Mouse (Mus musculus): Measurements from ENCODE around the gene Uba7.

Gene Uba7

GRCm38 (mm10) chr9:107961881-107962280, 13.4 kb upstream of the Uba7 start:
- peak; percentile 75 for DNase-seq (ENCODE audit: low spot score)

- DNase-seq (ENCODE audit: low spot score): no peak
Measured at GRCm38 (mm10) chr9:107962916-107963315, 12.4 kb upstream of the Uba7 start.

- no peak for DNase-seq (ENCODE audit: low spot score)
Measured at GRCm38 (mm10) chr9:107963700-107964099, 11.6 kb upstream of the Uba7 start.

GRCm38 (mm10) chr9:107964681-107965080, 10.6 kb upstream of the Uba7 start:
- no peak for DNase-seq (ENCODE audit: low spot score)

GRCm38 (mm10) chr9:107966676-107967075, 8.6 kb upstream of the Uba7 start:
- DNase-seq (ENCODE audit: low spot score): no peak

- no peak for DNase-seq (ENCODE audit: low spot score)
Measured at GRCm38 (mm10) chr9:107967437-107967836, 7.9 kb upstream of the Uba7 start.

- DNase-seq (ENCODE audit: low spot score): no peak
Measured at GRCm38 (mm10) chr9:107968531-107968930, 6.8 kb upstream of the Uba7 start.

GRCm38 (mm10) chr9:107970311-107970710, 5.0 kb upstream of the Uba7 start:
- no peak for DNase-seq (ENCODE audit: low spot score)

- DNase-seq (ENCODE audit: low spot score): no peak
Measured at GRCm38 (mm10) chr9:107971690-107972541, 3.4 kb upstream of the Uba7 start.

- DNase-seq (ENCODE audit: low spot score): no peak
Measured at GRCm38 (mm10) chr9:107974491-107975171, 674 bp upstream of the Uba7 start.

- DNase-seq (ENCODE audit: low spot score): no peak
Measured at GRCm38 (mm10) chr9:107978815-107979214, 3.5 kb downstream of the Uba7 start.

- DNase-seq (ENCODE audit: low spot score): no peak
Measured at GRCm38 (mm10) chr9:107981684-107982605, 6.6 kb downstream of the Uba7 start.

- DNase-seq (ENCODE audit: low spot score): no peak
Measured at GRCm38 (mm10) chr9:107982681-107983346, 7.5 kb downstream of the Uba7 start, which contains the start of gene Gm20661. TSS of gene Gm20661 (plus strand) at chr9:107983058.

GRCm38 (mm10) chr9:107983421-107983890, 8.2 kb downstream of the Uba7 start:
- DNase-seq (ENCODE audit: low spot score): no peak

GRCm38 (mm10) chr9:107984052-107984753, 8.9 kb downstream of the Uba7 start:
- no peak for DNase-seq (ENCODE audit: low spot score)

- no peak for DNase-seq (ENCODE audit: low spot score)
Measured at GRCm38 (mm10) chr9:107984754-107985055, 9.4 kb downstream of the Uba7 start.

- peak; percentile 67 for DNase-seq (ENCODE audit: low spot score)
Measured at GRCm38 (mm10) chr9:107985131-107986119, 10.1 kb downstream of the Uba7 start, which contains the start of gene Inka1. TSS of gene Inka1 (minus strand) at chr9:107985879.

GRCm38 (mm10) chr9:107986376-107986775, 11.1 kb downstream of the Uba7 start:
- peak; percentile 62 for DNase-seq (ENCODE audit: low spot score)

- no peak for DNase-seq (ENCODE audit: low spot score)
Measured at GRCm38 (mm10) chr9:107987950-107988349, 12.6 kb downstream of the Uba7 start.

GRCm38 (mm10) chr9:107992197-107992596, 16.9 kb downstream of the Uba7 start, which contains the start of gene Cdhr4:
TSS of gene Cdhr4 (plus strand) at chr9:107992497.
- DNase-seq (ENCODE audit: low spot score): no peak

Data from left cerebral cortex, adult 11 months (tissue).